Mouse (Mus musculus): ENCODE results near the gene Dnah17.

Dnah17 gene

GRCm38 (mm10) chr11:118024111-118024510, 106.3 kb downstream of the Dnah17 start:
- DNase-seq (ENCODE audit: low read depth, low spot score) = no peak

- no peak for DNase-seq (ENCODE audit: low read depth, low spot score)
These were observed 107.0 kb downstream of the Dnah17 start for GRCm38 (mm10) chr11:118023475-118023874.

GRCm38 (mm10) chr11:118021806-118022205, 108.6 kb downstream of the Dnah17 start:
- peak; percentile 80 for DNase-seq (ENCODE audit: low read depth, low spot score)

- DNase-seq (ENCODE audit: low read depth, low spot score) = peak; percentile 87
These were observed 112.1 kb downstream of the Dnah17 start for GRCm38 (mm10) chr11:118018328-118018727.

GRCm38 (mm10) chr11:118015381-118016145, 114.9 kb downstream of the Dnah17 start:
- no peak for DNase-seq (ENCODE audit: low read depth, low spot score)

- DNase-seq (ENCODE audit: low read depth, low spot score) = no peak
These were observed 115.9 kb downstream of the Dnah17 start for GRCm38 (mm10) chr11:118014391-118014995.

- no peak for DNase-seq (ENCODE audit: low read depth, low spot score)
These were observed 117.1 kb downstream of the Dnah17 start for GRCm38 (mm10) chr11:118013339-118013738.

- no peak for DNase-seq (ENCODE audit: low read depth, low spot score)
These were observed 117.8 kb downstream of the Dnah17 start for GRCm38 (mm10) chr11:118012595-118012994.

GRCm38 (mm10) chr11:118009865-118010571, 120.4 kb downstream of the Dnah17 start:
- peak; percentile 48 for DNase-seq (ENCODE audit: low read depth, low spot score)

- DNase-seq (ENCODE audit: low read depth, low spot score) = no peak
These were observed 121.6 kb downstream of the Dnah17 start for GRCm38 (mm10) chr11:118008843-118009242.

GRCm38 (mm10) chr11:118008144-118008805, 122.2 kb downstream of the Dnah17 start:
- DNase-seq (ENCODE audit: low read depth, low spot score) = no peak

GRCm38 (mm10) chr11:118007460-118008143, 122.8 kb downstream of the Dnah17 start:
- peak; percentile 93 for DNase-seq (ENCODE audit: low read depth, low spot score)

- no peak for DNase-seq (ENCODE audit: low read depth, low spot score)
These were observed 126.2 kb downstream of the Dnah17 start for GRCm38 (mm10) chr11:118004217-118004616.

GRCm38 (mm10) chr11:118003718-118004117, 126.7 kb downstream of the Dnah17 start:
- DNase-seq (ENCODE audit: low read depth, low spot score) = no peak

GRCm38 (mm10) chr11:118003176-118003575, 127.3 kb downstream of the Dnah17 start:
- DNase-seq (ENCODE audit: low read depth, low spot score) = no peak

GRCm38 (mm10) chr11:118000565-118001215, 129.7 kb downstream of the Dnah17 start:
- DNase-seq (ENCODE audit: low read depth, low spot score) = peak; percentile 68

GRCm38 (mm10) chr11:118000083-118000482, 130.4 kb downstream of the Dnah17 start:
- no peak for DNase-seq (ENCODE audit: low read depth, low spot score)

- DNase-seq (ENCODE audit: low read depth, low spot score) = no peak
These were observed 131.0 kb downstream of the Dnah17 start for GRCm38 (mm10) chr11:117999260-117999934.

- no peak for DNase-seq (ENCODE audit: low read depth, low spot score)
These were observed 132.1 kb downstream of the Dnah17 start for GRCm38 (mm10) chr11:117998356-117998755.

GRCm38 (mm10) chr11:117997085-117997484, 133.3 kb downstream of the Dnah17 start:
- no peak for DNase-seq (ENCODE audit: low read depth, low spot score)
